Mouse (Mus musculus) megakaryocyte, embryonic 14.5 days (primary cell): ENCODE data around the gene Pcsk6.

Experiments used
- FLI1 ChIP-seq: IDR thresholded peaks from 2 replicates; pipeline ENCODE4 v1.6.1; 2012; ENCODE audit warnings: low read length, inconsistent platforms, mixed read lengths
- GATA1 ChIP-seq: IDR thresholded peaks from 3 replicates; pipeline ENCODE4 v1.6.1; 2012; ENCODE audit warnings: mixed read lengths, low read length, inconsistent platforms, borderline replicate concordance

DNA sequence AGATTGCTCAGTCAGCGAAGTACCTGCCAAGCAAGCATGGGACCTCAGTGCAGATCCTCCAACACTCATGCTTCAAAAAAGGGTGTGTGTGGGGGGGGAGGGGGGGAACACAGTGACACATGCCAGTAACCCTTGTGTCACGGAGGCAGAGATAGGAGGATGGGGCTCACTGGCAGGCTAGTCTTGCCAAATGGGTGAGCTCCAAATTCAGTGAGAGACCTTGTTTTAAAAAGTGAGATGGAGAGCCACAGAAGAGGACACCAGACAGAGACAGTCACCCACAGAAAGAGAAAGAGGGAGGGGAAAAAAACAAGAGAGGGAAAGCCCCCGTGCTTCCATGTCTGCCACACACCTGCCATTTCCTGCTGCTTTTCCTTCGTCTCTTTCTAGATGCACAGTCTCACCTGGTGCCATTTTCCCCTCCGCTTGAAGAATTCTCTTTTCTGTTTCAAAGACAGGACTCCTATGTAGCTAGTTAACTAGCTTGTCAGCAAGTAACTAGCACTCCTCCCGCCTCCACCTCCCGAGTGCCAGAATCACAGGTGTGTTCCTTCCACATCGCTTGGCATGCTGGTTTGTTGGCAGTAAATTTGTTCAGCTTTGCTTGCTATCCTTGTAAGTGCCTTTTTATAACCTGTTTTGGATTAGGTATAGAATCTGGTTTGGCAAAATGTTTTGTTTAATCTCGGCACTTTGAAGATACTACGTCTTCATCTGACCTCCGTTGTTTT, 146.8 kb downstream of the Pcsk6 start:
- no peak for TF ChIP-seq GATA1
- no peak for TF ChIP-seq FLI1
